Mouse (Mus musculus): Measurements from ENCODE around the gene Gramd1a. TPM values are rescaled to one million over a fixed set of nuclear protein-coding genes. Genes with fewer than 3 reads are reported as not detected.

The Gramd1a gene
- polyA plus RNA-seq, 1 experiment from 2014 or later: 86.9 TPM

DNA sequence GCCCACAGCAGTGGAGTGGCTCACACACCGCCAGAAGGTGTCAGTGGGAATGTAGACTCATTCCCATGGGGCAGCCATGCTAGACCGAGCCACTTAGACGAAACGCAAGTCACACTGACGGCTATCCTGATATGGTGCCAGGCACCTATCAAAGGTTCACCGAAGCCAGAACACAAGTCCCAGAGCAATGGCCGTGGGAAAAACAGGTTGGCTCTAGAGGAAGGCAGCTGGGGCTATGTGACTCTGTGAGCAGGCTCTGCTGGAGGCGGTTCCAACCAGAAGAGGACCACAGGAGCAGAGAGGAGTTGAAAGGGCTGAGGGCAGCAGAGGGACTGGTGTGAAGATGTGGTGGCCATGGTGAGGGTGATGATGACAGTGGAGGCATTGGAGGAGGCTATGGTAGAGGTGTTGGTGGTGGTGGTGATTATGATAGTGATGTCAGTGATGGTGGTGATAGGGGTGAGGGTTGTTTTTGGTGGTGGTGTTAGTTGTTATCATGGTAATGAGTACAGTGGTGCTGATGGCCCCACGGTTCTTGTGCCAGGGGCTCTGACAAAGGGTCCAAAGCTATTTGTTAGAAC, 69.4 kb downstream of the Gramd1a start:
- 90% methylated on average over 9 of the region's 9 CpGs for WGBS
- Histone ChIP-seq H3K4me2 (ENCODE audit: low read depth, severe bottlenecking) (no peak overlapping the region), H3K9ac (ENCODE audit: low read length) (no peak overlapping the region), H3K9me3 (ENCODE audit: control insufficient read depth, low read length) (no peaks in the 10 kb centered on the region; the same call in 1 of the 2 replicates), H3K4me3 (ENCODE audit: low read depth, low read length) (no peak overlapping the region), H3K4me1 (ENCODE audit: control insufficient read depth, insufficient read depth, low read length) (no peaks in the 10 kb centered on the region), H3K27me3 (ENCODE audit: control insufficient read depth, insufficient read depth, low read length) (no peaks in the 10 kb centered on the region), H3K27ac (replicated peaks; ENCODE audit: low read depth, low read length) (no peak overlapping the region), H3K36me3 (ENCODE audit: control insufficient read depth, insufficient read depth, low read length) (no peaks in the 10 kb centered on the region)
- no peak for DNase-seq (ENCODE audit: low spot score)
- ATAC-seq (ENCODE audit: insufficient number of reproducible peaks, low FRiP score, low TSS enrichment, low read depth): no peak

GRCm38 (mm10) chr7:31085171-31085570, 70.5 kb downstream of the Gramd1a start:
- no peak overlapping the region for H3K4me3 ChIP-seq (ENCODE audit: low read depth, low read length)
- H3K27me3 ChIP-seq (ENCODE audit: control insufficient read depth, insufficient read depth, low read length): no peaks in the 10 kb centered on the region
- H3K9me3 ChIP-seq (ENCODE audit: control insufficient read depth, low read length): peaks cover 3% of the 10 kb centered on the region; the same call in 1 of the 2 replicates
- H3K4me1 ChIP-seq (ENCODE audit: control insufficient read depth, insufficient read depth, low read length): no peaks in the 10 kb centered on the region
- WGBS: 72% methylated on average over 3 of the region's 3 CpGs
- H3K27ac ChIP-seq (replicated peaks; ENCODE audit: low read depth, low read length): peak overlapping the region; percentile 25; the same call in 1 of the 2 replicates
- H3K4me2 ChIP-seq (ENCODE audit: low read depth, severe bottlenecking): no peak overlapping the region
- no peak for ATAC-seq (ENCODE audit: insufficient number of reproducible peaks, low FRiP score, low TSS enrichment, low read depth)
- H3K9ac ChIP-seq (ENCODE audit: low read length): no peak overlapping the region
- no peaks in the 10 kb centered on the region for H3K36me3 ChIP-seq (ENCODE audit: control insufficient read depth, insufficient read depth, low read length)
- DNase-seq (ENCODE audit: low spot score): peak; percentile 37

DNA sequence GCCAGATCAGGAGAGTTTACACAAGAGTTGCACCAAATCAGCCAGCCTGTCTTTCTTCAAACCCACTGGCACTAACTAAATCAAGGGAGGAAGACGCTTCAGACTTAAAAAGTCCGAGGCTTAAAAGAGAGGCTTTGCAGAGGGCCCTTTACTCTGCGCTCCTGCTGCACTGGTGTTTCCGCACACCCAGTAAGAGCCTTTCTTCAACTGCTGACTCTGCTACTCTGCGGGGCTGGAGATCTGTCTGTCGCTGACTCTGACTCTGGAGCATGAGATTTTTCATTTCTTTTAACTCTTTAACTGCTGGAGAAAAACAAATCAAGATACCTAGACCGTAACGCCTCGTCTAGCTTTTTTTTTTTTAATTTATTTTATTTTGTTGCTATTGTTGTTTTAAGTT, 71.6 kb downstream of the Gramd1a start:
- Histone ChIP-seq H3K4me2 (ENCODE audit: low read depth, severe bottlenecking) (no peak overlapping the region), H3K4me1 (ENCODE audit: control insufficient read depth, insufficient read depth, low read length) (no peaks in the 10 kb centered on the region), H3K36me3 (ENCODE audit: control insufficient read depth, insufficient read depth, low read length) (no peaks in the 10 kb centered on the region), H3K27me3 (ENCODE audit: control insufficient read depth, insufficient read depth, low read length) (no peaks in the 10 kb centered on the region), H3K4me3 (ENCODE audit: low read depth, low read length) (no peak overlapping the region), H3K27ac (replicated peaks; ENCODE audit: low read depth, low read length) (no peak overlapping the region), H3K9me3 (ENCODE audit: control insufficient read depth, low read length) (peaks cover 3% of the 10 kb centered on the region; the same call in 1 of the 2 replicates), H3K9ac (ENCODE audit: low read length) (no peak overlapping the region)
- DNase-seq (ENCODE audit: low spot score): no peak
- no peak for ATAC-seq (ENCODE audit: insufficient number of reproducible peaks, low FRiP score, low TSS enrichment, low read depth)
- WGBS: 63% methylated on average over 9 of the region's 9 CpGs

GRCm38 (mm10) chr7:31082831-31083588, 72.7 kb downstream of the Gramd1a start:
- Histone ChIP-seq H3K27me3 (ENCODE audit: control insufficient read depth, insufficient read depth, low read length) (no peaks in the 10 kb centered on the region), H3K9me3 (ENCODE audit: control insufficient read depth, low read length) (peaks cover 3% of the 10 kb centered on the region; the same call in 1 of the 2 replicates), H3K4me2 (ENCODE audit: low read depth, severe bottlenecking) (no peak overlapping the region), H3K4me3 (ENCODE audit: low read depth, low read length) (no peak overlapping the region), H3K36me3 (ENCODE audit: control insufficient read depth, insufficient read depth, low read length) (no peaks in the 10 kb centered on the region), H3K27ac (replicated peaks; ENCODE audit: low read depth, low read length) (no peak overlapping the region), H3K4me1 (ENCODE audit: control insufficient read depth, insufficient read depth, low read length) (no peaks in the 10 kb centered on the region), H3K9ac (ENCODE audit: low read length) (no peak overlapping the region)
- DNase-seq (ENCODE audit: low spot score) (no peak), ATAC-seq (ENCODE audit: insufficient number of reproducible peaks, low FRiP score, low TSS enrichment, low read depth) (no peak)
- 65% methylated on average over 14 of the region's 14 CpGs for WGBS

DNA sequence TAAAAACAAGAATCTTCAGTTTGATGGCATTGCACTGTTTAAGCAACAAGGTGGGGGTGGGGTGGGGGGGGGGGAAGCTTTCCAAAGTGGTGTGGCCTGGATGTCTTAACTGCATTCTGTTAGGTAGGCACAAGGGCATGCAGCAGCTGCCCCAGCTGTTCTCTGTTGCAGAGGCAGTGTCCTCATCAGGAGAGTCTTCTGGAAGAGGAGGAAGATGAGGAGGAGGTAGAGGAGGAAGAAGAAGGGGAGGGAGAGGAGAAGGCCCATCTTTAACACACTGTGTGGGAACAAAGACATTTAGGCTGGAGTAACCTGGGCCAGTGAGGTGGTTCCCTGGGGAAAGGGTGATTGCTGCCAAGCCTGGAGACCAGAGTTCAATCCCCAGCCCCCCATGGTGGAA, 73.6 kb downstream of the Gramd1a start:
- no peaks in the 10 kb centered on the region for H3K27me3 ChIP-seq (ENCODE audit: control insufficient read depth, insufficient read depth, low read length)
- H3K4me1 ChIP-seq (ENCODE audit: control insufficient read depth, insufficient read depth, low read length): 0 out of 2 replicates have a peak, but pooled peaks cover 2% of the 10 kb centered on the region

GRCm38 (mm10) chr7:31081106-31081505, 74.6 kb downstream of the Gramd1a start:
- ATAC-seq (ENCODE audit: insufficient number of reproducible peaks, low FRiP score, low TSS enrichment, low read depth) (no peak), DNase-seq (ENCODE audit: low spot score) (no peak)
- H3K4me2 ChIP-seq (ENCODE audit: low read depth, severe bottlenecking): no peak overlapping the region
- WGBS: 54% methylated on average over 1 of the region's 1 CpGs
- no peak overlapping the region for H3K4me3 ChIP-seq (ENCODE audit: low read depth, low read length)
- no peaks in the 10 kb centered on the region for H3K36me3 ChIP-seq (ENCODE audit: control insufficient read depth, insufficient read depth, low read length)
- H3K9ac ChIP-seq (ENCODE audit: low read length): no peak overlapping the region
- H3K9me3 ChIP-seq (ENCODE audit: control insufficient read depth, low read length): peaks cover 3% of the 10 kb centered on the region; the same call in 1 of the 2 replicates
- H3K27ac ChIP-seq (replicated peaks; ENCODE audit: low read depth, low read length): no peak overlapping the region
- H3K27me3 ChIP-seq (ENCODE audit: control insufficient read depth, insufficient read depth, low read length): no peaks in the 10 kb centered on the region
- 0 out of 2 replicates have a peak, but pooled peaks cover 2% of the 10 kb centered on the region for H3K4me1 ChIP-seq (ENCODE audit: control insufficient read depth, insufficient read depth, low read length)

More for the DNA sequence above, 73.6 kb downstream of the Gramd1a start:
- Histone ChIP-seq H3K9ac (ENCODE audit: low read length) (no peak overlapping the region), H3K36me3 (ENCODE audit: control insufficient read depth, insufficient read depth, low read length) (no peaks in the 10 kb centered on the region), H3K27ac (replicated peaks; ENCODE audit: low read depth, low read length) (no peak overlapping the region), H3K4me2 (ENCODE audit: low read depth, severe bottlenecking) (no peak overlapping the region), H3K4me3 (ENCODE audit: low read depth, low read length) (no peak overlapping the region), H3K9me3 (ENCODE audit: control insufficient read depth, low read length) (peaks cover 3% of the 10 kb centered on the region; the same call in 1 of the 2 replicates)
- DNase-seq (ENCODE audit: low spot score) (no peak), ATAC-seq (ENCODE audit: insufficient number of reproducible peaks, low FRiP score, low TSS enrichment, low read depth) (no peak)

- Histone ChIP-seq H3K4me2 (ENCODE audit: low read depth, severe bottlenecking) (no peak overlapping the region), H3K36me3 (ENCODE audit: control insufficient read depth, insufficient read depth, low read length) (no peaks in the 10 kb centered on the region), H3K4me3 (ENCODE audit: low read depth, low read length) (no peak overlapping the region), H3K27me3 (ENCODE audit: control insufficient read depth, insufficient read depth, low read length) (no peaks in the 10 kb centered on the region), H3K9me3 (ENCODE audit: control insufficient read depth, low read length) (peaks cover 3% of the 10 kb centered on the region; the same call in 1 of the 2 replicates), H3K4me1 (ENCODE audit: control insufficient read depth, insufficient read depth, low read length) (0 out of 2 replicates have a peak, but pooled peaks cover 2% of the 10 kb centered on the region), H3K9ac (ENCODE audit: low read length) (no peak overlapping the region), H3K27ac (replicated peaks; ENCODE audit: low read depth, low read length) (no peak overlapping the region)
- DNase-seq (ENCODE audit: low spot score) (no peak), ATAC-seq (ENCODE audit: insufficient number of reproducible peaks, low FRiP score, low TSS enrichment, low read depth) (no peak)
- 72% methylated on average over 3 of the region's 3 CpGs for WGBS
Measured at GRCm38 (mm10) chr7:31080611-31081010, 75.1 kb downstream of the Gramd1a start.
